Mouse (Mus musculus) Muller cell, postnatal 12 days (primary cell): ENCODE results near the gene Olfr692.
"Not testable (repeated sequence)": the region's sequence is repeated elsewhere in the genome, so short reads cannot be mapped to it uniquely, and the experiment has no call there.

ENCODE experiments used
- DNase-seq: peaks from one replicate; pipeline ENCODE4 v3.0.0-alpha.2; 2015; ENCODE audit errors: inconsistent ontology term

Olfr692 gene

GRCm38 (mm10) chr7:105367930-105368329 lies at the start of gene Olfr692:
Gene Olfr692 (plus strand): TSS chr7:105368230.
- DNase-seq = no peak

GRCm38 (mm10) chr7:105325302-105325701 lies 42.7 kb upstream of the Olfr692 start:
- DNase-seq = no peak

GRCm38 (mm10) chr7:105334004-105334403 lies 34.0 kb upstream of the Olfr692 start, which contains the start of gene Olfr690:
Gene Olfr690 (minus strand): TSS chr7:105334104.
- DNase-seq = no peak

GRCm38 (mm10) chr7:105342170-105342569 lies 25.9 kb upstream of the Olfr692 start, which contains the start of gene Olfr691:
Gene Olfr691 (minus strand): TSS chr7:105342270.
- no peak for DNase-seq

- no peak for DNase-seq
These were observed 25.3 kb upstream of the Olfr692 start for GRCm38 (mm10) chr7:105342752-105343151.

- DNase-seq = not testable (repeated sequence)
These were observed 12.0 kb upstream of the Olfr692 start for GRCm38 (mm10) chr7:105356064-105356463.

GRCm38 (mm10) chr7:105356487-105356886 lies 11.5 kb upstream of the Olfr692 start:
- DNase-seq = not testable (repeated sequence)

GRCm38 (mm10) chr7:105361713-105362112 lies 6.3 kb upstream of the Olfr692 start:
- no peak for DNase-seq

GRCm38 (mm10) chr7:105367268-105367667 lies 762 bp upstream of the Olfr692 start:
- DNase-seq = no peak

GRCm38 (mm10) chr7:105368521-105368920 lies 491 bp downstream of the Olfr692 start:
- DNase-seq = no peak

- no peak for DNase-seq
These were observed 4.9 kb downstream of the Olfr692 start for GRCm38 (mm10) chr7:105372912-105373311.

GRCm38 (mm10) chr7:105373509-105373908 lies 5.5 kb downstream of the Olfr692 start:
- no peak for DNase-seq

GRCm38 (mm10) chr7:105373976-105374375 lies 5.9 kb downstream of the Olfr692 start:
- no peak for DNase-seq

- no peak for DNase-seq
These were observed 6.8 kb downstream of the Olfr692 start, which contains the start of gene Gm5901 for GRCm38 (mm10) chr7:105374866-105375265. Gene Gm5901 (plus strand): TSS chr7:105375038.

- no peak for DNase-seq
These were observed 12.3 kb downstream of the Olfr692 start for GRCm38 (mm10) chr7:105380329-105380728.

GRCm38 (mm10) chr7:105387696-105388095 lies 19.7 kb downstream of the Olfr692 start:
- DNase-seq = no peak

- no peak for DNase-seq
These were observed 22.2 kb downstream of the Olfr692 start for GRCm38 (mm10) chr7:105390236-105390635.

GRCm38 (mm10) chr7:105394606-105395005 lies 26.6 kb downstream of the Olfr692 start:
- DNase-seq = no peak

GRCm38 (mm10) chr7:105395131-105395820 lies 27.2 kb downstream of the Olfr692 start:
- DNase-seq = no peak

GRCm38 (mm10) chr7:105396126-105396525 lies 28.1 kb downstream of the Olfr692 start:
- DNase-seq = no peak

- DNase-seq = peak; percentile 25
These were observed 31.3 kb downstream of the Olfr692 start for GRCm38 (mm10) chr7:105399058-105399934.

GRCm38 (mm10) chr7:105399935-105400624 lies 32.0 kb downstream of the Olfr692 start, which contains the start of gene Fam160a2:
Gene Fam160a2 (minus strand): TSS chr7:105400054.
- peak; percentile 100 for DNase-seq
